Mouse (Mus musculus) lung, embryonic 16.5 days (tissue): ENCODE results near the gene Tbx3. TPM values are rescaled to one million over a fixed set of nuclear protein-coding genes. Genes with fewer than 3 reads are reported as not detected.

Source experiments
- ATAC-seq: fragments of 200-750 bp; cut with Nextera tagmentation; 2 replicates; pipeline ENCODE4 v1.8.0; 2017; ENCODE audit warnings: low read depth, mild to moderate bottlenecking, moderate library complexity
- H3K27ac ChIP-seq: fragments of 300-500 bp; sonication (generic); 2 replicates; pipeline ENCODE4 v1.5.1; 2014; ENCODE audit warnings: mild to moderate bottlenecking, control low read depth, low read length
- H3K27me3 ChIP-seq: fragments of 300-500 bp; sonication (generic); 2 replicates; pipeline ENCODE4 v1.6.1; 2014; ENCODE audit warnings: low read depth, low read length, mixed read lengths; ENCODE audit not compliant: control insufficient read depth, insufficient read depth
- H3K36me3 ChIP-seq: fragments of 300-500 bp; sonication (generic); 2 replicates; pipeline ENCODE4 v1.6.1; 2014; ENCODE audit warnings: low read length; ENCODE audit not compliant: control insufficient read depth, insufficient read depth
- H3K4me1 ChIP-seq: fragments of 300-500 bp; sonication (generic); replicated peaks from 2 replicates; pipeline ENCODE4 v1.6.1; 2014; ENCODE audit warnings: low read length, mixed read lengths; ENCODE audit not compliant: control insufficient read depth, insufficient read depth
- H3K4me2 ChIP-seq: fragments of 300-500 bp; sonication (generic); 2 replicates; pipeline ENCODE4 v1.6.1; 2014; ENCODE audit warnings: low read depth, low read length, control low read depth
- H3K4me3 ChIP-seq: fragments of 300-500 bp; sonication (generic); 2 replicates; pipeline ENCODE4 v1.5.1; 2014; ENCODE audit warnings: mild to moderate bottlenecking, low read length, control low read depth
- H3K9ac ChIP-seq: fragments of 300-500 bp; sonication (generic); 2 replicates; pipeline ENCODE4 v1.6.1; 2014; ENCODE audit warnings: low read length, control low read depth
- H3K9me3 ChIP-seq: fragments of 300-500 bp; sonication (generic); 2 replicates; pipeline ENCODE4 v1.6.1; 2016; ENCODE audit warnings: low read length; ENCODE audit not compliant: control insufficient read depth
- WGBS: fragments of 180-500 bp; shearing (Covaris S2); extraction: QIAGEN DNeasy Blood & Tissue Kit; methylation state at CpG from one replicate; pipeline ENCODE4 v1.1.7; 2014; 5-methylcytosine and 5-hydroxymethylcytosine counted together
- polyA plus RNA-seq: library from polyadenylated mRNA; unstranded; fragments of >200 nt; fragmentation: Nextera tagmentation; extraction: Ambion mirVana; gene quantifications from 2 replicates; pipeline ENCODE4 v1.2.1, GENCODE M21; 2015

Tbx3 gene
- polyA plus RNA-seq, 1 experiment from 2014 or later: 65.3 TPM

- Histone ChIP-seq H3K9ac (peak overlapping the region; percentile 66), H3K4me1 (peaks cover 23% of the 10 kb centered on the region; the same call in 1 of the 2 replicates), H3K4me3 (peak overlapping the region; percentile 44), H3K4me2 (peak overlapping the region; percentile 61), H3K9me3 (no peaks in the 10 kb centered on the region), H3K27me3 (peaks cover 25% of the 10 kb centered on the region), H3K27ac (peak overlapping the region; percentile 57), H3K36me3 (peaks cover 3% of the 10 kb centered on the region; the same call in 1 of the 2 replicates)
- no peak for ATAC-seq
- 27% methylated on average over 8 of the region's 8 CpGs for WGBS
Measured at GRCm38 (mm10) chr5:119681011-119681832, 10.8 kb downstream of the Tbx3 start.

- H3K4me2 ChIP-seq: peak overlapping the region; percentile 61
- H3K9ac ChIP-seq: peak overlapping the region; percentile 66
- peaks cover 27% of the 10 kb centered on the region for H3K4me1 ChIP-seq
- peaks cover 3% of the 10 kb centered on the region; the same call in 1 of the 2 replicates for H3K36me3 ChIP-seq
- WGBS: 30% methylated on average over 4 of the region's 4 CpGs
- H3K9me3 ChIP-seq: no peaks in the 10 kb centered on the region
- H3K4me3 ChIP-seq: peak overlapping the region; percentile 44
- peaks cover 29% of the 10 kb centered on the region for H3K27me3 ChIP-seq
- no peak for ATAC-seq
- peak overlapping the region; percentile 41 for H3K27ac ChIP-seq
Measured at GRCm38 (mm10) chr5:119681833-119682210, 11.4 kb downstream of the Tbx3 start.

- H3K27ac ChIP-seq: peak overlapping the region; percentile 53
- peak overlapping the region; percentile 49 for H3K9ac ChIP-seq
- H3K36me3 ChIP-seq: peaks cover 3% of the 10 kb centered on the region; the same call in 1 of the 2 replicates
- 8% methylated on average over 40 of the region's 40 CpGs for WGBS
- no peaks in the 10 kb centered on the region for H3K9me3 ChIP-seq
- peak; percentile 22; the same call in 1 of the 2 replicates for ATAC-seq
- H3K4me2 ChIP-seq: peak overlapping the region; percentile 61
- H3K4me1 ChIP-seq: peaks cover 26% of the 10 kb centered on the region
- H3K4me3 ChIP-seq: peak overlapping the region; percentile 44
- H3K27me3 ChIP-seq: peaks cover 23% of the 10 kb centered on the region
Measured at GRCm38 (mm10) chr5:119682646-119683515, 12.4 kb downstream of the Tbx3 start.

GRCm38 (mm10) chr5:119683861-119684260 is 13.4 kb downstream of the Tbx3 start:
- Histone ChIP-seq H3K9ac (no peak overlapping the region), H3K27ac (peak overlapping the region; percentile 62), H3K36me3 (peaks cover 3% of the 10 kb centered on the region; the same call in 1 of the 2 replicates), H3K4me1 (peaks cover 22% of the 10 kb centered on the region), H3K4me3 (0 out of 2 replicates have a peak overlapping the region, but pooled peaks have one; percentile 44), H3K27me3 (peaks cover 27% of the 10 kb centered on the region), H3K4me2 (peak overlapping the region; percentile 61; the same call in 1 of the 2 replicates), H3K9me3 (no peaks in the 10 kb centered on the region)
- WGBS: 33% methylated on average over 5 of the region's 5 CpGs
- no peak for ATAC-seq

- no peak overlapping the region for H3K4me3 ChIP-seq
- no peaks in the 10 kb centered on the region for H3K9me3 ChIP-seq
- 11% methylated on average over 15 of the region's 15 CpGs for WGBS
- peak overlapping the region; percentile 34 for H3K27ac ChIP-seq
- peaks cover 22% of the 10 kb centered on the region for H3K4me1 ChIP-seq
- H3K4me2 ChIP-seq: peak overlapping the region; percentile 68
- peaks cover 37% of the 10 kb centered on the region for H3K27me3 ChIP-seq
- peak overlapping the region; percentile 46; the same call in 1 of the 2 replicates for H3K9ac ChIP-seq
- ATAC-seq: 0 out of 2 replicates have a peak, but pooled peaks have one; percentile 8
- peaks cover 3% of the 10 kb centered on the region; the same call in 1 of the 2 replicates for H3K36me3 ChIP-seq
Measured at GRCm38 (mm10) chr5:119684701-119685391, 14.4 kb downstream of the Tbx3 start.

GRCm38 (mm10) chr5:119685446-119686198 is 15.2 kb downstream of the Tbx3 start:
- Histone ChIP-seq H3K4me3 (peak overlapping the region; percentile 52), H3K9ac (peak overlapping the region; percentile 46), H3K36me3 (no peaks in the 10 kb centered on the region; the same call in 1 of the 2 replicates), H3K4me2 (peak overlapping the region; percentile 68), H3K9me3 (no peaks in the 10 kb centered on the region), H3K27me3 (peaks cover 39% of the 10 kb centered on the region), H3K4me1 (peaks cover 17% of the 10 kb centered on the region), H3K27ac (peak overlapping the region; percentile 34)
- ATAC-seq: peak; percentile 69
- WGBS: 2% methylated on average over 22 of the region's 22 CpGs

- peak; percentile 27; the same call in 1 of the 2 replicates for ATAC-seq
- H3K27ac ChIP-seq: peak overlapping the region; percentile 46
- H3K4me3 ChIP-seq: peak overlapping the region; percentile 52
- no peaks in the 10 kb centered on the region for H3K36me3 ChIP-seq
- H3K4me1 ChIP-seq: peaks cover 13% of the 10 kb centered on the region
- H3K27me3 ChIP-seq: peaks cover 37% of the 10 kb centered on the region
- peak overlapping the region; percentile 52 for H3K9ac ChIP-seq
- H3K4me2 ChIP-seq: peak overlapping the region; percentile 68
- no peaks in the 10 kb centered on the region for H3K9me3 ChIP-seq
- 1% methylated on average over 30 of the region's 30 CpGs for WGBS
Measured at GRCm38 (mm10) chr5:119686199-119686964, 15.9 kb downstream of the Tbx3 start.
